Mouse (Mus musculus): Measurements from ENCODE around the gene Hivep3.

Gene Hivep3

GRCm38 (mm10) chr4:119875592-119875991 is 142.0 kb downstream of the Hivep3 start:
- DNase-seq = peak; percentile 50

GRCm38 (mm10) chr4:119876535-119877160 is 143.1 kb downstream of the Hivep3 start:
- no peak for DNase-seq

GRCm38 (mm10) chr4:119878218-119878617 is 144.6 kb downstream of the Hivep3 start:
- no peak for DNase-seq

- no peak for DNase-seq
These were observed 146.1 kb downstream of the Hivep3 start for GRCm38 (mm10) chr4:119879671-119880070.

- no peak for DNase-seq
These were observed 146.7 kb downstream of the Hivep3 start for GRCm38 (mm10) chr4:119880270-119880669.

GRCm38 (mm10) chr4:119881292-119881691 is 147.7 kb downstream of the Hivep3 start:
- no peak for DNase-seq

- no peak for DNase-seq
These were observed 148.8 kb downstream of the Hivep3 start for GRCm38 (mm10) chr4:119882401-119882800.

- DNase-seq = no peak
These were observed 149.2 kb downstream of the Hivep3 start for GRCm38 (mm10) chr4:119882814-119883213.

GRCm38 (mm10) chr4:119886621-119887020 is 153.0 kb downstream of the Hivep3 start:
- no peak for DNase-seq

- no peak for DNase-seq
These were observed 154.1 kb downstream of the Hivep3 start for GRCm38 (mm10) chr4:119887523-119888177.

- no peak for DNase-seq
These were observed 156.2 kb downstream of the Hivep3 start for GRCm38 (mm10) chr4:119889760-119890159.

GRCm38 (mm10) chr4:119893255-119893779 is 159.7 kb downstream of the Hivep3 start:
- DNase-seq = no peak

- no peak for DNase-seq
These were observed 161.3 kb downstream of the Hivep3 start for GRCm38 (mm10) chr4:119894797-119895458.

GRCm38 (mm10) chr4:119895504-119895903 is 161.9 kb downstream of the Hivep3 start:
- DNase-seq = peak; percentile 13

- peak; percentile 45 for DNase-seq
These were observed 163.0 kb downstream of the Hivep3 start for GRCm38 (mm10) chr4:119896572-119896971.

- DNase-seq = peak; percentile 51
These were observed 163.7 kb downstream of the Hivep3 start for GRCm38 (mm10) chr4:119897054-119897855.

GRCm38 (mm10) chr4:119901556-119902491 is 168.2 kb downstream of the Hivep3 start:
- DNase-seq = peak; percentile 3

GRCm38 (mm10) chr4:119903328-119903727 is 169.7 kb downstream of the Hivep3 start:
- peak; percentile 31 for DNase-seq

- peak; percentile 48 for DNase-seq
These were observed 170.2 kb downstream of the Hivep3 start for GRCm38 (mm10) chr4:119903806-119904205.

GRCm38 (mm10) chr4:119904296-119904695 is 170.7 kb downstream of the Hivep3 start:
- DNase-seq = peak; percentile 4

- peak; percentile 1 for DNase-seq
These were observed 173.5 kb downstream of the Hivep3 start for GRCm38 (mm10) chr4:119907106-119907505.
